Mouse (Mus musculus) heart, adult 2 months (tissue): Measurements from ENCODE around the gene Adgrv1. TPM values are rescaled to one million over a fixed set of nuclear protein-coding genes. Genes with fewer than 3 reads are reported as not detected.

Experiments
- DNase-seq, 2 experiments: peaks; one replicate each; pipeline ENCODE4 v3.0.0; 2021
- H3K27ac ChIP-seq: fragments of 200-600 bp; 2 replicates; pipeline ENCODE4 v1.8.1; 2022
- H3K27me3 ChIP-seq: fragments of 200-500 bp; 2 replicates; pipeline ENCODE4 v1.6.1; 2012; ENCODE audit warnings: mild to moderate bottlenecking, low read length, inconsistent platforms, mixed read lengths; ENCODE audit not compliant: control insufficient read depth, insufficient read depth
- H3K36me3 ChIP-seq: fragments of 200-500 bp; 2 replicates; pipeline ENCODE4 v1.6.1; 2012; ENCODE audit warnings: low read length, inconsistent platforms; ENCODE audit not compliant: control insufficient read depth, insufficient read depth
- H3K4me1 ChIP-seq: fragments of 200-500 bp; 2 replicates; pipeline ENCODE4 v1.6.1; 2011; ENCODE audit warnings: low read length; ENCODE audit not compliant: control insufficient read depth, insufficient read depth
- H3K4me3 ChIP-seq: fragments of 200-600 bp; 2 replicates; pipeline ENCODE4 v1.8.1; 2022
- H3K79me2 ChIP-seq: fragments of 200-500 bp; replicated peaks from 2 replicates; pipeline ENCODE4 v1.6.1; 2012; ENCODE audit warnings: mild to moderate bottlenecking, inconsistent platforms, low read length, moderate library complexity, mixed read lengths; ENCODE audit not compliant: control insufficient read depth, insufficient read depth
- H3K9ac ChIP-seq: fragments of 200-500 bp; 2 replicates; pipeline ENCODE4 v1.6.1; 2012; ENCODE audit warnings: low read depth, mild to moderate bottlenecking, control low read depth, inconsistent platforms, low read length, mixed read lengths
- CTCF ChIP-seq: fragments of 200-600 bp; IDR thresholded peaks from 2 replicates; pipeline ENCODE4 v1.8.1; 2022; ENCODE audit warnings: antibody characterized with exemption, mild to moderate bottlenecking, moderate library complexity
- EP300 ChIP-seq: fragments of 200-500 bp; IDR thresholded peaks from 2 replicates; pipeline ENCODE4 v1.6.1; 2011; ENCODE audit warnings: low read depth, low read length, control low read depth; ENCODE audit not compliant: insufficient read depth
- POLR2A ChIP-seq: fragments of 200-500 bp; IDR thresholded peaks from 2 replicates; pipeline ENCODE4 v1.6.1; 2011; ENCODE audit warnings: mild to moderate bottlenecking, low read depth, low read length, control low read depth; ENCODE audit not compliant: insufficient read depth
- WGBS: fragments of 180-500 bp; shearing (Covaris S2); methylation state at CpG from one replicate; pipeline ENCODE4 v1.1.7; 2018; 5-methylcytosine and 5-hydroxymethylcytosine counted together
- intact Hi-C: fragments of 180-260 bp; cut with DNase I; formaldehyde crosslinking; loops from one replicate; pipeline ENCODE4 v1.15.1; 2025
- polyA plus RNA-seq: library from polyadenylated mRNA; depleted of rRNA; stranded (reverse); fragments of >200 nt; gene quantifications from 2 replicates; pipeline ENCODE4 v1.2.3, GENCODE M21; 2012
- total RNA-seq, 2 experiments: library from RNA; stranded (reverse); gene quantifications; 2 replicates each; pipeline ENCODE4 v1.2.3; 2021

Adgrv1 gene
- total and polyA plus RNA-seq, 3 experiments = 0.18 to 0.30 TPM; not detected in 1

DNA sequence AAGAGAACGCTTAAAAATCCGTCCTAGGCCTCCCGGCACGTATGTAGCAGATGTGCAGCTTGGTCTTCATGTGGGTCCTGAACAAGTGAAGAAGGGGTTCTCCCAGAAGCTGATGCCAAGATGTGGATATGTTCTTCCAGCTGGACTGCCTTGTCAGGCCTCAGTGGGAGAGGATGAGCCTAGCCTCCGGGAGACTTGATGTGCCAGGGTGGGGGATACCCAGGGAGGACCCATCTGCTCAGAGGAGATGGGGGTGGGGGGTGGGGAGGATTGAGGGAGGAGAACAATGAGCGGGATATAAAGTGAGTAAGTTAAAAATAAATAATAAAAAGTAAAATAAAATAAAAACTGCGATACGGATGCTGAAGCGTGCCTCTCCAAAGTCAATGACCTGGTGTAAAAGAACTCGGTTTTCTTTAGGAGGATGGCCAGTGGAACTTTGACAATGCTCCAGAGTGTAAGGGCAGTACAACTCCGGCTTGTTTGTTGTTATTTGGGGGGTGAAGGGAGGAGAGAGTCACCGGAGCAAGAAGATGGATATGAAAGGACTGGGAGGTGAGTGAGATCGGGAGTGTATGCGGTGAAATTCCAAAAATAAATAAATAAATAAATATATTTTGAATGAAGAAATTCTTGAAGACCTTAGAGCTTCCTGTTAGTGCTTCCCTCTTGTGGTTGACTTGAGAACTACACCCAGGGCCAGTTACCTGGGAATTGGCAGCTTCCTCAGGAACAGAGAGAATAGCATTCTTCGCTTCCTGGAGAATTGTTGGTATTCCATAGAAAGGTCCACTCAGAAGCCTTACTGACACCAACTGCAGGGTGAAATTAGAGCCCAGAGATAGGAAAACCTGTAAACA lies 205.8 kb downstream of the Adgrv1 start:
- Histone ChIP-seq H3K4me3 (no peak overlapping the region), H3K36me3 (no peaks in the 10 kb centered on the region), H3K27me3 (no peaks in the 10 kb centered on the region), H3K4me1 (no peaks in the 10 kb centered on the region; the same call in 1 of the 2 replicates), H3K27ac (no peak overlapping the region), H3K9ac (no peak overlapping the region), H3K79me2 (no peaks in the 10 kb centered on the region)
- WGBS = 62% methylated on average over 15 of the region's 15 CpGs
- DNase-seq = peak in 1 of 2 experiments; percentile 30
- TF ChIP-seq EP300 (no peak), POLR2A (no peak), CTCF (peak; percentile 90)
- intact Hi-C loops = loop anchor here (1.0 kb wide), 1 partner anchor 565 kb away; no protein-coding TSS in a partner anchor

DNA sequence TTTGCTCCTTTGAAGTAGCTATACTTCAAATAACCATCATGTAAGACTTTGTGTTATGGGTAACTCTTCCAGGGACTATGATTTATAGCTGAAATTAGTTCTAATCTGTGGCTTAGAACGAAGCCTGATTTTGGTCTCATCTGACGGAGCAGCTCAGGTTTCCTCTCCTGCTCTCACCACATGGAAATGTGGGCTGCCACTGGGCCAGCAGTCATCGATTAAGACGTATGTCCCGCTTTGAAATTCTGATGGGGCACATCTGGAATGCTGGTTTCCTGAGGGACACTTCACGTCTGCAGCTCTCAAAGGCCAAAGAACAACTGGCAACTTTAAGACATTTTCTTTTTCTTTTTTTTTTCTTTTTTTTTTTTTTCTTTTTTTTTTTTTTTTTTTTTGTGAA lies 207.8 kb downstream of the Adgrv1 start:
- H3K27me3 ChIP-seq = no peaks in the 10 kb centered on the region
- H3K4me1 ChIP-seq = no peaks in the 10 kb centered on the region; the same call in 1 of the 2 replicates
- H3K79me2 ChIP-seq = no peaks in the 10 kb centered on the region
- no peak overlapping the region for H3K9ac ChIP-seq
- no peak overlapping the region for H3K4me3 ChIP-seq
- H3K27ac ChIP-seq = no peak overlapping the region
- DNase-seq = no peak
- intact Hi-C loops = no loop called here
- no peak for TF ChIP-seq EP300
- no peak for TF ChIP-seq CTCF
- TF ChIP-seq POLR2A = no peak
- 67% methylated on average over 6 of the region's 6 CpGs for WGBS
- no peaks in the 10 kb centered on the region for H3K36me3 ChIP-seq

DNA sequence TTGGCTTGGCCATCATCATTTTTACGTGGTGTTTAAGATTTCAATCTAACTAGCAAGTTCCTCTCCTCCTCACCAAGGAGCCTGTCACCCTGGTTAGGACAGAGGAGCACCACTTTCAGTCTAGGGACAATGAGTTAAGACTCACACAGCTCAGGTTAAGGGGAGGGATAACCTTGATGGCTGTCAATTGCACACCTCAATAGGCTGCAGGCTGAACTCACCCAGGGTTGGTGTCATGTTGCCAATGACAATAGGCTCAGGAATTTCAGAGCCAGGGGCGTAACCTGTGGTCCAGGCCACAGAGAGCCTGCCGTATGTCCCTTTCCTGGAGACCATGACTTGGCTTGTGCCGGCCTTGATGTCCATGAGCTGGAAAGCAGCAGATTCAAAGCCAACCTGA lies 209.0 kb downstream of the Adgrv1 start:
- no peaks in the 10 kb centered on the region for H3K27me3 ChIP-seq
- no peak overlapping the region for H3K27ac ChIP-seq
- 69% methylated on average over 4 of the region's 4 CpGs for WGBS
- no peak for DNase-seq
- intact Hi-C loops = no loop called here
- no peak overlapping the region for H3K4me3 ChIP-seq
- H3K36me3 ChIP-seq = no peaks in the 10 kb centered on the region
- TF ChIP-seq POLR2A (no peak), CTCF (no peak), EP300 (no peak)
- no peaks in the 10 kb centered on the region; the same call in 1 of the 2 replicates for H3K4me1 ChIP-seq
- no peak overlapping the region for H3K9ac ChIP-seq
- no peaks in the 10 kb centered on the region for H3K79me2 ChIP-seq

DNA sequence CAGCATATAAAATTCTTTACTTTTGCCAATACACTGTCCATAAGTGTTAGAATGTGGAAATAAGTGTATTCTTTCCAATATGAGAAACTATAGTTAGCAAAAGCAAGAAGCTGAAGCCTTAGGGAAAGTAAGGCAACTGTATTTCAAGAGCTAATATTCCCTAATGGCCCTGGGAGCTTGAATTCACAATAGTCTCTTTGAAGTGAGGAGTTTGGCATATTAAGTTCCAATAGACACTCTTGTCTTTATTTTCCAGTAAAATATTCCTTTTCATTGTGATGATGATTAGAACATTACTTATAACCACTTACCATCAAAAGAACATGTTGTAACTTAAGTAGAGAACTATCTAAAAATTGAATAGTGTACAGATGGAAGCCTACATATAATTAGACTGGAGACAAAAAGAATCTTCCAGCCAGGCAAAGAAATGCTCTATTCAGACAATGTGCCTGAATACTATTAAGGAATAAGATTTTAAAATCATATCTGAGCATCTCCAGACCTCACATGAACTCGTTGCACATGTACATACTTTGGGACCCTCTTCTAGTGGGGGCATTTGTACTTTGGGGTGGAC lies 225.0 kb downstream of the Adgrv1 start:
- DNase-seq = no peak
- Histone ChIP-seq H3K9ac (no peak overlapping the region), H3K4me3 (no peak overlapping the region), H3K4me1 (no peaks in the 10 kb centered on the region), H3K27ac (no peak overlapping the region), H3K79me2 (no peaks in the 10 kb centered on the region), H3K36me3 (no peaks in the 10 kb centered on the region), H3K27me3 (no peaks in the 10 kb centered on the region)
- intact Hi-C loops = no loop called here
- no peak for TF ChIP-seq POLR2A
- no peak for TF ChIP-seq CTCF
- TF ChIP-seq EP300 = no peak
- WGBS = 65% methylated on average over 1 of the region's 1 CpGs

DNA sequence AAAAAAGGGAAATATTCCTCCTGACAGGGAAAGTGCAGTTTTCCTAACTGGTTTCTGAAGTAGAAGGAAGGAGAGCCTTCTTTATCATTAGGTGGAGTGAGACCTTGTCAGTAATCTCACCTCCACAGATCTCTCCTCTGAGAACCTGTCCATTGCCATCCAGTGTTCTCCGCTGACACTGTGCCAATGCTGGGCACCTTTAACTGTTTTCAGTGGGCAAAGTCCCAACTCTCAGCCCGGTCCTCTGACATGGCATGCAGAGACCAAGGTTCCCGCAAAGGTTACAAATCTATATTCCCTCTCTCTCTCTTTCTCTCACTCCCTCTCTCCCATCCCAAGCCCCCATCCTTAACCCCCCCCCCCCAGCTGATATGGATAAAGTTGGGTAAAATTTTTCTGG lies 230.1 kb downstream of the Adgrv1 start:
- intact Hi-C loops = no loop called here
- Histone ChIP-seq H3K27ac (no peak overlapping the region), H3K36me3 (no peaks in the 10 kb centered on the region), H3K9ac (no peak overlapping the region), H3K4me3 (no peak overlapping the region), H3K79me2 (no peaks in the 10 kb centered on the region), H3K4me1 (no peaks in the 10 kb centered on the region), H3K27me3 (no peaks in the 10 kb centered on the region)
- no peak for TF ChIP-seq EP300
- TF ChIP-seq CTCF = no peak
- TF ChIP-seq POLR2A = no peak
- 67% methylated on average over 3 of the region's 3 CpGs for WGBS
- DNase-seq = no peak

DNA sequence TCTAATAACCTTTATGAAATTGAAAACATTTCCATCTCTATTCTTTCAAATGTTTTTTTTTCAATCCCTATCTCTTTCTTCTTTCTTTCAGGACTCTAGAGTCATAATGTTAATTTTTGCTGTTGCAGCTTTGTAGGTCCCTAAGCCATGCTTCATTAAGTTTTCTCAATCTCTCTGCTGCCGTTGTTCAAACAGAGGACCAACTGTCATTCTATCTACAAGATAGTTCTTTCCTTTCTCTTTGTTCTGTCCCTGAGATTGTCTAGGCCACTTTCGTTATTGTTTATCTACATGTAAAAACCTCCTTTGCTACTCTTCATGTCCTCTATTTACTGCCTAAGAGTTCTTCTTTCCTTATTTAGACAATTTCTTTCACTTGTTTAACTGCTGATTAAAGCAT lies 230.8 kb downstream of the Adgrv1 start:
- intact Hi-C loops = no loop called here

More for the DNA sequence above, 230.8 kb downstream of the Adgrv1 start:
- 30% methylated on average over 2 of the region's 2 CpGs for WGBS
- TF ChIP-seq POLR2A (no peak), CTCF (no peak), EP300 (no peak)
- Histone ChIP-seq H3K36me3 (no peaks in the 10 kb centered on the region), H3K9ac (no peak overlapping the region), H3K27me3 (no peaks in the 10 kb centered on the region), H3K4me3 (no peak overlapping the region), H3K79me2 (no peaks in the 10 kb centered on the region), H3K27ac (no peak overlapping the region), H3K4me1 (no peaks in the 10 kb centered on the region)
- DNase-seq = no peak
